ENCODE assay signal across 24 mouse cellular contexts in the genomic region with DNA sequence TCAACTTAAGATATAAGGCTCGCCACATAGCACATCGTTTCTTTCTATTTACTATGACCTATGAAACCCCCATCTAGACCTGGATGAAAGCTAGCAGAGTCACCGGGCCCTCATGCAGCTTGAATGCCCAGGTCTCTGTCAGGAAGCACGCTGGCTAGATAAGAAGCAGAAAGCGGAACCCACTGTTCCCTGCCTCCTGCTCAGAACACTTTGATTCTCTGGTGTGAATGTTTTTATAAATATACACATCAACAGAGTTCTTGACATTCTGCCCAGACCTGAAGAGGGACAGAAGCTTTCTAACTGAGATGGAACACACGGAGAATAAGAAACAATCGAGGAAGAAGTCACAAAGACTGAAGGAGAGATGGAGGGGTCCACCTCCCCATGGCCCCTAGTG.
DNase-seq lines count a peak whose midpoint lies in the region; ATAC-seq lines count a peak whose summit lies in the region.
"Had no signal": no experiment of that assay in that cellular context is flagged by ENCODE, and none has a peak within 500 bp of the region (broad histone marks: within the 10 kb centered on the region; RNA-seq: fewer than 3 reads in every experiment).

No protein-coding gene starts in this region.

- no peaks in the 10 kb centered on the region; the same call in 1 of the 2 replicates for H3K36me3 ChIP-seq in heart, embryonic 11.5 days (ENCODE audit: control insufficient read depth, insufficient read depth, low read length)
- H3K36me3 ChIP-seq: embryonic facial prominence, embryonic 15.5 days; forebrain, embryonic 15.5 days; hindbrain, embryonic 13.5 days; liver, embryonic 15.5 days; midbrain, embryonic 12.5 days had no signal

- H3K4me3 ChIP-seq in heart, embryonic 11.5 days (ENCODE audit: low read depth, low read length) = no peak overlapping the region
- H3K4me3 ChIP-seq: embryonic facial prominence, embryonic 15.5 days; forebrain, embryonic 15.5 days; hindbrain, embryonic 13.5 days; limb, embryonic 10.5 days; liver, embryonic 15.5 days; midbrain, embryonic 12.5 days had no signal

- peaks cover 16% of the 10 kb centered on the region for H3K4me1 ChIP-seq in heart, embryonic 11.5 days (ENCODE audit: control insufficient read depth, insufficient read depth, low read length)
- H3K4me1 ChIP-seq: liver, embryonic 15.5 days had no signal

- H3K9me3 ChIP-seq in heart, embryonic 11.5 days (replicated peaks; ENCODE audit: control insufficient read depth, low read length) = no peaks in the 10 kb centered on the region
- H3K9me3 ChIP-seq: embryonic facial prominence, embryonic 15.5 days; forebrain, embryonic 15.5 days; hindbrain, embryonic 13.5 days; limb, embryonic 10.5 days; liver, embryonic 15.5 days; midbrain, embryonic 12.5 days had no signal

- no peak for ATAC-seq in heart, embryonic 11.5 days (replicated peaks; ENCODE audit: insufficient number of reproducible peaks, low FRiP score, low TSS enrichment)
- ATAC-seq in megakaryocyte progenitor cell, adult 5-6 weeks (replicated peaks; ENCODE audit: poor library complexity) = peak; percentile 74
- ATAC-seq: forebrain, embryonic 15.5 days had no signal

- H3K9ac ChIP-seq in heart, embryonic 11.5 days (ENCODE audit: low read depth, low read length) = no peak overlapping the region
- H3K9ac ChIP-seq: embryonic facial prominence, embryonic 15.5 days; forebrain, embryonic 15.5 days; hindbrain, embryonic 13.5 days; liver, embryonic 15.5 days; midbrain, embryonic 12.5 days had no signal

- no peak overlapping the region for H3K27ac ChIP-seq in heart, embryonic 11.5 days (ENCODE audit: low read depth, low read length)
- H3K27ac ChIP-seq: embryonic facial prominence, embryonic 15.5 days; forebrain, embryonic 15.5 days; hindbrain, embryonic 13.5 days; kidney, postnatal 0 days; limb, embryonic 10.5 days; liver, embryonic 15.5 days; macrophage; midbrain, embryonic 12.5 days had no signal

- H3K27me3 ChIP-seq in heart, embryonic 11.5 days (ENCODE audit: control insufficient read depth, insufficient read depth, low read length) = no peaks in the 10 kb centered on the region
- H3K27me3 ChIP-seq: embryonic facial prominence, embryonic 15.5 days; forebrain, embryonic 15.5 days; hindbrain, embryonic 13.5 days; liver, embryonic 15.5 days; midbrain, embryonic 12.5 days had no signal

- DNase-seq in heart, adult 11 months = peak; percentile 95
- peak; percentile 4 for DNase-seq in lung, postnatal 14 days
- DNase-seq in lung, postnatal 4 days = no peak
- peak; percentile 12 to 44 for DNase-seq in heart, postnatal 10 days
- no peak for DNase-seq in urinary bladder, postnatal 36 days (ENCODE audit: low spot score in 2 of 2)
- DNase-seq in ovary, postnatal 10 days (ENCODE audit: low spot score) = no peak
- DNase-seq: adrenal gland, postnatal 25 days; cerebellum, adult 9-10 months; gastrocnemius, postnatal 10 days; kidney, adult 18-20 months; liver; right cerebral cortex, postnatal 25 days; spleen, adult 18-20 months; thymus, postnatal 14 days had no signal

- H3K4me2 ChIP-seq in heart, embryonic 11.5 days = no peak overlapping the region
- H3K4me2 ChIP-seq: embryonic facial prominence, embryonic 15.5 days; forebrain, embryonic 15.5 days; hindbrain, embryonic 13.5 days; liver, embryonic 15.5 days; midbrain, embryonic 12.5 days had no signal

- 52% methylated on average over 7 of the region's 7 CpGs for WGBS in heart, embryonic 11.5 days (ENCODE audit: insufficient replicate concordance)

- intact Hi-C loops in heart, postnatal 10 days (cut with DNase I) = no loop called here

Comparison
In these comparisons a context has a peak if more than half of its experiments do, and no peak if none do; other contexts are left out.
1. DNase-seq: peak in heart, adult 11 months (single experiment), lung, postnatal 14 days (single experiment) and heart, postnatal 10 days (2 of 2); none in lung, postnatal 4 days (0 of 2), urinary bladder, postnatal 36 days (0 of 2) and ovary, postnatal 10 days (single experiment).